In the genomic region with DNA sequence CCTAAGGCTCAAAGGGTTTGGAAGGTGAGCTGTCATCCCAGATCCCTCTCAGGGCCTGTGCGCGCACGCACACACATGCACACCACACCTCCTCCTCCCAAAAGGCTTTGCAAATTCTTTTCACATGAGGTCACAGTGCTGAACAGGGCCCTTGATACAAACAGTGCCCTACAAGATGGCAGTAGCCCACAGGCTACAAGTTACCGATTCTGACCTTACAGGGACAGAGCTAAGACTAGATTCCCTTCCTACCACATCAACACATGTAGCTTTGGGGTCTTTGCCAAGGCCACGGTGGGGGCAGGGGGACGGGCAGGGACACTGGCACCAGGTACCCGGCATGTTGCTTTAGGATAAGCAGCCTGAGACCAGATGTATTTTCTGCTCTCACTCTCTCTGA, we compare ENCODE assay signal across 17 mouse cellular contexts. TPM values are rescaled to one million over a fixed set of nuclear protein-coding genes. Genes with fewer than 3 reads are reported as not detected.
A peak's percentile ranks its signal among the peaks of the same experiment; 100 is the strongest.
DNase-seq lines count a peak whose midpoint lies in the region; ATAC-seq and TF ChIP-seq lines count a peak whose summit lies in the region.
"Had no signal": no experiment of that assay in that cellular context is flagged by ENCODE, and none has a peak within 500 bp of the region (broad histone marks: within the 10 kb centered on the region; RNA-seq: fewer than 3 reads in every experiment).

No protein-coding gene starts in this region.

- H3K4me1 ChIP-seq in heart, postnatal 0 days (ENCODE audit: control insufficient read depth, insufficient read depth): no peaks in the 10 kb centered on the region
- no peaks in the 10 kb centered on the region for H3K4me1 ChIP-seq in hindbrain, embryonic 11.5 days (replicated peaks; ENCODE audit: control insufficient read depth, insufficient read depth, low read length)
- H3K4me1 ChIP-seq: hindbrain, embryonic 15.5 days; liver, embryonic 13.5 days; stomach, embryonic 15.5 days had no signal

- peaks cover 85% of the 10 kb centered on the region for H3K36me3 ChIP-seq in heart, postnatal 0 days (replicated peaks; ENCODE audit: control insufficient read depth, insufficient read depth, low read length)
- no peaks in the 10 kb centered on the region for H3K36me3 ChIP-seq in hindbrain, embryonic 11.5 days (ENCODE audit: control insufficient read depth, insufficient read depth, low read length)
- H3K36me3 ChIP-seq: hindbrain, embryonic 15.5 days; liver, embryonic 13.5 days; stomach, embryonic 15.5 days had no signal

- no peaks in the 10 kb centered on the region for H3K27me3 ChIP-seq in heart, postnatal 0 days (ENCODE audit: control insufficient read depth, insufficient read depth, low read length)
- H3K27me3 ChIP-seq in hindbrain, embryonic 11.5 days (ENCODE audit: control insufficient read depth, insufficient read depth, low read length): no peaks in the 10 kb centered on the region
- H3K27me3 ChIP-seq: hindbrain, embryonic 15.5 days; liver, embryonic 13.5 days; Patski; stomach, embryonic 15.5 days had no signal

- H3K9ac ChIP-seq in heart, postnatal 0 days (replicated peaks; ENCODE audit: low read depth, low read length): no peak overlapping the region
- H3K9ac ChIP-seq in hindbrain, embryonic 11.5 days (ENCODE audit: low read depth, low read length): no peak overlapping the region
- H3K9ac ChIP-seq: hindbrain, embryonic 15.5 days; liver, embryonic 13.5 days; stomach, embryonic 15.5 days had no signal

- intact Hi-C loops in gastrocnemius, postnatal 14 days (cut with DNase I; ENCODE audit: low total_unique reads): loop anchor here (1.0 kb wide), 1 partner anchor 49 kb away; no protein-coding TSS in a partner anchor

- H3K4me3 ChIP-seq in heart, postnatal 0 days (ENCODE audit: low read depth, low read length): no peak overlapping the region
- H3K4me3 ChIP-seq in hindbrain, embryonic 11.5 days (ENCODE audit: low read depth, low read length): no peak overlapping the region
- H3K4me3 ChIP-seq: hindbrain, embryonic 15.5 days; layer of hippocampus, adult 2 months; liver, embryonic 13.5 days; stomach, embryonic 15.5 days had no signal

- peak overlapping the region; percentile 93 for H3K27ac ChIP-seq in heart, postnatal 0 days (ENCODE audit: low read depth)
- no peak overlapping the region for H3K27ac ChIP-seq in hindbrain, embryonic 11.5 days (ENCODE audit: low read depth, low read length)
- H3K27ac ChIP-seq: hindbrain, embryonic 15.5 days; layer of hippocampus, adult 2 months; liver, embryonic 13.5 days; stomach, embryonic 15.5 days had no signal

- peak; percentile 92 for ATAC-seq in heart, postnatal 0 days (ENCODE audit: insufficient read depth, low read depth)
- no peak for ATAC-seq in hindbrain, embryonic 11.5 days (ENCODE audit: low FRiP score)
- ATAC-seq: CD4-positive, CD25-positive, alpha-beta regulatory T cell, adult 4 months; Patski had no signal

- H3K9me3 ChIP-seq in heart, postnatal 0 days (replicated peaks; ENCODE audit: control insufficient read depth, low read length): no peaks in the 10 kb centered on the region
- no peaks in the 10 kb centered on the region for H3K9me3 ChIP-seq in hindbrain, embryonic 11.5 days (ENCODE audit: control insufficient read depth, low read length)
- H3K9me3 ChIP-seq: hindbrain, embryonic 15.5 days; liver, embryonic 13.5 days; stomach, embryonic 15.5 days had no signal

- 27% methylated on average over 7 of the region's 7 CpGs for WGBS in heart, postnatal 0 days
- WGBS in hindbrain, embryonic 11.5 days: 86% methylated on average over 7 of the region's 7 CpGs

- peak; percentile 16 for DNase-seq in gastrocnemius, postnatal 25 days
- no peak for DNase-seq in gastrocnemius, postnatal 14 days
- DNase-seq in Muller cell, postnatal 12 days (ENCODE audit: inconsistent ontology term): peak; percentile 7
- peak; percentile 57 to 68 for DNase-seq in heart, adult 18-20 months
- peak; percentile 81 for DNase-seq in heart, postnatal 0 days (ENCODE audit: low spot score)
- no peak for DNase-seq in hindbrain, embryonic 11.5 days (ENCODE audit: low spot score)
- no peak for DNase-seq in layer of hippocampus, adult 8-10 months (ENCODE audit: low spot score in 2 of 2)
- no peak for DNase-seq in frontal cortex, postnatal 14 days (ENCODE audit: low spot score in 2 of 2)
- DNase-seq: adrenal gland, postnatal 10 days; liver, embryonic 13.5 days; thymus, postnatal 36 days had no signal

- H3K4me2 ChIP-seq in heart, postnatal 0 days (ENCODE audit: low read depth, low read length): no peak overlapping the region
- no peak overlapping the region for H3K4me2 ChIP-seq in hindbrain, embryonic 11.5 days (replicated peaks; ENCODE audit: low read depth, low read length)
- H3K4me2 ChIP-seq: hindbrain, embryonic 15.5 days; liver, embryonic 13.5 days; stomach, embryonic 15.5 days had no signal

- TF ChIP-seq CTCF in heart, postnatal 0 days (IDR thresholded peaks at IDR 0.05; ENCODE audit: low read depth): no peak

- TF ChIP-seq EP300 in heart, postnatal 0 days (IDR thresholded peaks at IDR 0.05; ENCODE audit: low read depth): peak; percentile 63; the same call in 1 of the 2 replicates

RNA-seq across cellular contexts. Expression of a gene that starts 35.9 kb away (rescaled TPM):
- total RNA-seq in gastrocnemius, postnatal 25 days (2021): 10 to 100 TPM; 14.3 to 14.9 TPM
- total RNA-seq in gastrocnemius, postnatal 14 days (2021): 10 to 100 TPM; 18.1 TPM
- total RNA-seq in heart, adult 18-20 months (2021): 100 to 1,000 TPM in 1 of 2 experiments, 10 to 100 TPM in 1; 95.0 to 113 TPM
- 10.1 and 25.3 TPM in 2 replicates for total RNA-seq in heart, postnatal 0 days (2014; rRNA removed; ENCODE audit: low replicate concordance)
- polyA plus RNA-seq in heart, postnatal 0 days (2015; fragmentation: Nextera tagmentation; extraction: Ambion mirVana): 9.1 and 9.8 TPM in 2 replicates
- polyA plus RNA-seq in hindbrain, embryonic 11.5 days (2014; fragmentation: Nextera tagmentation; extraction: Ambion mirVana): 11.4 and 11.5 TPM in 2 replicates
- 10 to 100 TPM; 16.8 to 20.3 (median 20.0) TPM for total RNA-seq in layer of hippocampus, adult 8-10 months (2022)

RNA-seq across cellular contexts. Expression of a gene that starts 46.8 kb away (rescaled TPM):
- total RNA-seq in gastrocnemius, postnatal 25 days (2021): 1,000 to 10,000 TPM; 1,566 to 2,231 TPM
- total RNA-seq in gastrocnemius, postnatal 14 days (2021): 1,000 to 10,000 TPM; 1,554 to 1,683 TPM
- 1,000 to 10,000 TPM; 1,714 to 1,786 TPM for total RNA-seq in heart, adult 18-20 months (2021)
- 1,276 and 1,578 TPM in 2 replicates for total RNA-seq in heart, postnatal 0 days (2014; rRNA removed; ENCODE audit: low replicate concordance)
- polyA plus RNA-seq in heart, postnatal 0 days (2015; fragmentation: Nextera tagmentation; extraction: Ambion mirVana): 2,012 and 2,143 TPM in 2 replicates
- polyA plus RNA-seq in hindbrain, embryonic 11.5 days (2014; fragmentation: Nextera tagmentation; extraction: Ambion mirVana): 3.3 and 5.8 TPM in 2 replicates
- 10 to 100 TPM; 16.4 to 19.6 (median 17.7) TPM for total RNA-seq in layer of hippocampus, adult 8-10 months (2022)
- total RNA-seq: megakaryocyte-erythroid progenitor cell, adult 5-6 weeks had no signal

Comparison
In these comparisons a context has a peak if more than half of its experiments do, and no peak if none do; other contexts are left out.
1. DNase-seq: peak in gastrocnemius, postnatal 25 days (single experiment), Muller cell, postnatal 12 days (single experiment), heart, adult 18-20 months (2 of 2) and heart, postnatal 0 days (single experiment); none in gastrocnemius, postnatal 14 days (single experiment), hindbrain, embryonic 11.5 days (single experiment), layer of hippocampus, adult 8-10 months (0 of 2) and frontal cortex, postnatal 14 days (0 of 2).
2. RNA of a gene that starts 46.8 kb away (total RNA-seq): 1,566 to 2,231 TPM in gastrocnemius, postnatal 25 days, 1,714 to 1,786 TPM in heart, adult 18-20 months, 1,554 to 1,683 TPM in gastrocnemius, postnatal 14 days and 1,276 to 1,578 TPM in heart, postnatal 0 days; 16.4 to 19.6 TPM in layer of hippocampus, adult 8-10 months; every median in the first group is over 10 times any median in the second.